Mouse (Mus musculus) embryonic stem cell, embryonic (primary cell): ENCODE data around the gene Cacng3.

Source experiments
- CTCF ChIA-PET, 4 experiments: fragments of 300-600 bp in 2 of 4; fragments of 350-600 bp in 2 of 4; sonication (Branson Sonifier 250); formaldehyde crosslinking; loops; one replicate each; lab custom pipeline; 2022; ENCODE audit warnings: inconsistent platforms in 2 of 4; lab: Charles Lee
- POLR2A ChIA-PET, 4 experiments: fragments of 300-600 bp in 2 of 4; fragments of 350-600 bp in 2 of 4; sonication (Branson Sonifier 250); formaldehyde crosslinking; loops; one replicate each; lab custom pipeline; 2022; ENCODE audit warnings: antibody characterized with exemption in 4 of 4, inconsistent platforms in 1 of 4; lab: Charles Lee

Gene Cacng3

GRCm38 (mm10) chr7:122675207-122675606 is 4.9 kb downstream of the Cacng3 start:
- POLR2A ChIA-PET, result no interaction called here

GRCm38 (mm10) chr7:122701751-122702150 is 31.5 kb downstream of the Cacng3 start:
- CTCF ChIA-PET, result no interaction called here
- POLR2A ChIA-PET, result interaction anchor here in 1 of 4 experiments (0.8 kb wide), 1 partner anchor 47 kb away, joined by 3 read pairs; no protein-coding TSS in a partner anchor

More at GRCm38 (mm10) chr7:122675207-122675606, 4.9 kb downstream of the Cacng3 start:
- CTCF ChIA-PET, result interaction anchor here in 1 of 4 experiments (0.5 kb wide), 1 partner anchor 209 kb away, joined by 5 read pairs; no protein-coding TSS in a partner anchor

- POLR2A ChIA-PET, result interaction anchor here in 1 of 4 experiments (0.8 kb wide), 1 partner anchor 47 kb away, joined by 3 read pairs; no protein-coding TSS in a partner anchor
Observed at GRCm38 (mm10) chr7:122702443-122702842, 32.2 kb downstream of the Cacng3 start.

GRCm38 (mm10) chr7:122706736-122707135 is 36.4 kb downstream of the Cacng3 start:
- ChIA-PET CTCF (interaction anchor here in 1 of 4 experiments (0.6 kb wide), 1 partner anchor 213 kb away, joined by 3 read pairs; no protein-coding TSS in a partner anchor), POLR2A (interaction anchor here in 1 of 4 experiments (0.8 kb wide), 1 partner anchor 19 kb away, joined by 4 read pairs; no protein-coding TSS in a partner anchor)

More at GRCm38 (mm10) chr7:122702443-122702842, 32.2 kb downstream of the Cacng3 start:
- CTCF ChIA-PET, result no interaction called here

GRCm38 (mm10) chr7:122716299-122716698 is 46.0 kb downstream of the Cacng3 start:
- ChIA-PET CTCF (no interaction called here), POLR2A (no interaction called here)

GRCm38 (mm10) chr7:122718540-122718939 is 48.2 kb downstream of the Cacng3 start:
- ChIA-PET CTCF (no interaction called here), POLR2A (no interaction called here)

GRCm38 (mm10) chr7:122723358-122723876 is 53.1 kb downstream of the Cacng3 start:
- CTCF ChIA-PET, result interaction anchor here in 1 of 4 experiments (0.5 kb wide), 1 partner anchor 90 kb away, joined by 3 read pairs; no protein-coding TSS in a partner anchor
- POLR2A ChIA-PET, result interaction anchor here in 1 of 4 experiments (0.7 kb wide), 1 partner anchor 99 kb away, joined by 3 read pairs; no protein-coding TSS in a partner anchor

GRCm38 (mm10) chr7:122726376-122726775 is 56.1 kb downstream of the Cacng3 start:
- POLR2A ChIA-PET, result no interaction called here
- CTCF ChIA-PET, result no interaction called here

GRCm38 (mm10) chr7:122728186-122728585 is 57.9 kb downstream of the Cacng3 start:
- ChIA-PET CTCF (no interaction called here), POLR2A (no interaction called here)

- POLR2A ChIA-PET, result no interaction called here
- CTCF ChIA-PET, result no interaction called here
Observed at GRCm38 (mm10) chr7:122728846-122729245, 58.6 kb downstream of the Cacng3 start.

GRCm38 (mm10) chr7:122735323-122735722 is 65.0 kb downstream of the Cacng3 start:
- ChIA-PET POLR2A (no interaction called here), CTCF (interaction anchor here in 1 of 4 experiments (0.6 kb wide), 1 partner anchor 793 kb away, joined by 3 read pairs; no protein-coding TSS in a partner anchor)

- ChIA-PET POLR2A (interaction anchor here in 1 of 4 experiments (1.1 kb wide), 1 partner anchor 62 kb away, joined by 3 read pairs; no protein-coding TSS in a partner anchor), CTCF (no interaction called here)
Observed at GRCm38 (mm10) chr7:122738541-122738940, 68.2 kb downstream of the Cacng3 start.

- ChIA-PET CTCF (interaction anchor here in 1 of 4 experiments (0.6 kb wide), 1 partner anchor 80 kb away, joined by 3 read pairs; no protein-coding TSS in a partner anchor), POLR2A (interaction anchor here in 1 of 4 experiments (0.6 kb wide), 1 partner anchor 128 kb away, joined by 9 read pairs; no protein-coding TSS in a partner anchor)
Observed at GRCm38 (mm10) chr7:122740663-122741062, 70.4 kb downstream of the Cacng3 start.

GRCm38 (mm10) chr7:122755920-122756603 is 85.8 kb downstream of the Cacng3 start:
- POLR2A ChIA-PET, result no interaction called here

GRCm38 (mm10) chr7:122758645-122759044 is 88.4 kb downstream of the Cacng3 start:
- POLR2A ChIA-PET, result no interaction called here

More at GRCm38 (mm10) chr7:122755920-122756603, 85.8 kb downstream of the Cacng3 start:
- CTCF ChIA-PET, result no interaction called here

GRCm38 (mm10) chr7:122764506-122764905 is 94.2 kb downstream of the Cacng3 start:
- POLR2A ChIA-PET, result no interaction called here
- CTCF ChIA-PET, result interaction anchor here in 1 of 4 experiments (0.5 kb wide), 1 partner anchor 222 kb away, joined by 6 read pairs; no protein-coding TSS in a partner anchor

More at GRCm38 (mm10) chr7:122758645-122759044, 88.4 kb downstream of the Cacng3 start:
- CTCF ChIA-PET, result no interaction called here

- CTCF ChIA-PET, result interaction anchor here in 1 of 4 experiments (0.6 kb wide), 1 partner anchor 49 kb away, joined by 12 read pairs; no protein-coding TSS in a partner anchor
- POLR2A ChIA-PET, result interaction anchor here in 1 of 4 experiments (0.7 to 0.8 kb wide), 2 partner anchors 290 to 610 kb away, joined by 3 read pairs; no protein-coding TSS in a partner anchor
Observed at GRCm38 (mm10) chr7:122768292-122769020, 98.2 kb downstream of the Cacng3 start.

GRCm38 (mm10) chr7:122779601-122780000 is 109.3 kb downstream of the Cacng3 start:
- CTCF ChIA-PET, result interaction anchor here in 1 of 4 experiments (0.7 kb wide), 1 partner anchor 38 kb away, joined by 4 read pairs; no protein-coding TSS in a partner anchor
- POLR2A ChIA-PET, result interaction anchor here in 1 of 4 experiments (0.6 kb wide), 1 partner anchor 111 kb away, joined by 5 read pairs; no protein-coding TSS in a partner anchor
